Mouse (Mus musculus) forebrain, postnatal 0 days (tissue): ENCODE data around the gene Tbc1d12. TPM values are rescaled to one million over a fixed set of nuclear protein-coding genes. Genes with fewer than 3 reads are reported as not detected.
A peak's percentile ranks its signal among the peaks of the same experiment; 100 is the strongest.
"Not testable (repeated sequence)": the region's sequence is repeated elsewhere in the genome, so short reads cannot be mapped to it uniquely, and the experiment has no call there.

ENCODE experiments used
- ATAC-seq: fragments of 200-750 bp; cut with Nextera tagmentation; 2 replicates; pipeline ENCODE4 v1.8.0; 2017; ENCODE audit warnings: mild to moderate bottlenecking, moderate library complexity
- DNase-seq: peaks from one replicate; pipeline ENCODE4 v3.0.0-alpha.2; 2015
- H3K27ac ChIP-seq: fragments of 300-500 bp; sonication (generic); 2 replicates; pipeline ENCODE4 v1.5.1; 2014; ENCODE audit warnings: low read depth, mild to moderate bottlenecking, antibody characterized with exemption, low read length, moderate library complexity, mixed read lengths
- H3K27me3 ChIP-seq: fragments of 300-500 bp; sonication (generic); 2 replicates; pipeline ENCODE4 v1.6.1; 2014; ENCODE audit warnings: mild to moderate bottlenecking, low read length, mixed read lengths; ENCODE audit not compliant: insufficient read depth
- H3K36me3 ChIP-seq: fragments of 300-500 bp; sonication (generic); 2 replicates; pipeline ENCODE4 v1.6.1; 2014; ENCODE audit warnings: mild to moderate bottlenecking, moderate library complexity; ENCODE audit not compliant: insufficient read depth
- H3K4me1 ChIP-seq: fragments of 300-500 bp; sonication (generic); 2 replicates; pipeline ENCODE4 v1.6.1; 2014; ENCODE audit warnings: antibody characterized with exemption; ENCODE audit not compliant: insufficient read depth
- H3K4me2 ChIP-seq: fragments of 300-500 bp; sonication (generic); 2 replicates; pipeline ENCODE4 v1.6.1; 2014; ENCODE audit warnings: low read depth, mild to moderate bottlenecking, moderate library complexity
- H3K4me3 ChIP-seq: fragments of 300-500 bp; sonication (generic); 2 replicates; pipeline ENCODE4 v1.5.1; 2014; ENCODE audit warnings: low read depth, low read length, mixed read lengths
- H3K9ac ChIP-seq: fragments of 300-500 bp; sonication (generic); 2 replicates; pipeline ENCODE4 v1.6.1; 2014; ENCODE audit warnings: mild to moderate bottlenecking
- H3K9me3 ChIP-seq: fragments of 300-500 bp; sonication (generic); 2 replicates; pipeline ENCODE4 v1.6.1; 2016; ENCODE audit warnings: low read length
- CTCF ChIP-seq: sonication (generic); IDR thresholded peaks from 2 replicates; pipeline ENCODE4 v1.5.1; 2016; ENCODE audit warnings: antibody characterized with exemption, control low read depth, low read depth
- whole genome bisulfite sequencing: fragments of 180-500 bp; shearing (Covaris S2); extraction: QIAGEN DNeasy Blood & Tissue Kit; methylation state at CpG from one replicate; pipeline ENCODE4 v1.1.7; 2014; 5-methylcytosine and 5-hydroxymethylcytosine counted together
- polyA plus RNA-seq: library from polyadenylated mRNA; unstranded; fragments of >200 nt; fragmentation: Nextera tagmentation; extraction: Ambion mirVana; gene quantifications from 2 replicates; pipeline ENCODE4 v1.2.1, GENCODE M21; 2015
- total RNA-seq: library from RNA; depleted of rRNA; stranded (reverse); fragments of >200 nt; gene quantifications from 2 replicates; pipeline ENCODE4 v1.2.3, GENCODE M21; 2014

The Tbc1d12 gene
- total and polyA plus RNA-seq, 2 experiments from 2014 or later: 5.2 to 34.2 TPM

DNA sequence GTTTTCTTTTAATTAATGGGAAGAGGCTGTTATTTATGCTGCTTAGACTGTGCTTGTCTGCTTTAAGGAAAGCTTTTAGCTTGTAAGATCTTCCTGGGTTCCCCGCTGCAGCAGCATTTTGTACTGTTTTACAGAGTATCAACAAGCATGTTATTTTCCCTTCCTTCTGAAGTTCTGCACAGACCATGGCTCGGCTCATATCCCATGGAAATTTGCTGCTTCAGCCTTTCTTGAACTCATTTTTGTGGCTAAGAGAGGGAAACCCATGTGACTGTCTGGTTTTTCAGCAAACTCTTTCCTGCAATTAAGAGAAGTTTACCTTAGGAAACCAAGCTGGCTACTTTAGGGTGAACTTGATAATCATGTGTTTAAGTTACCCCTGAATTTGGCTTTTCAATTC lies 10.0 kb downstream of the Tbc1d12 start:
- WGBS: 79% methylated on average over 2 of the region's 2 CpGs
- ATAC-seq: no peak

GRCm38 (mm10) chr19:38858224-38858623 lies 21.8 kb downstream of the Tbc1d12 start:
- Histone ChIP-seq H3K9ac (no peak overlapping the region), H3K36me3 (no peaks in the 10 kb centered on the region; the same call in 1 of the 2 replicates), H3K4me3 (no peak overlapping the region), H3K27me3 (no peaks in the 10 kb centered on the region), H3K9me3 (no peaks in the 10 kb centered on the region), H3K27ac (no peak overlapping the region), H3K4me2 (no peak overlapping the region), H3K4me1 (no peaks in the 10 kb centered on the region)
- WGBS: 98% methylated on average over 3 of the region's 3 CpGs
- DNase-seq: no peak
- ATAC-seq: no peak
- TF ChIP-seq CTCF: no peak

More for the DNA sequence above, 10.0 kb downstream of the Tbc1d12 start:
- Histone ChIP-seq H3K4me1 (no peaks in the 10 kb centered on the region), H3K9me3 (no peaks in the 10 kb centered on the region), H3K27ac (no peak overlapping the region), H3K36me3 (no peaks in the 10 kb centered on the region), H3K27me3 (no peaks in the 10 kb centered on the region), H3K9ac (no peak overlapping the region), H3K4me3 (no peak overlapping the region), H3K4me2 (no peak overlapping the region)
- no peak for TF ChIP-seq CTCF
- DNase-seq: no peak

DNA sequence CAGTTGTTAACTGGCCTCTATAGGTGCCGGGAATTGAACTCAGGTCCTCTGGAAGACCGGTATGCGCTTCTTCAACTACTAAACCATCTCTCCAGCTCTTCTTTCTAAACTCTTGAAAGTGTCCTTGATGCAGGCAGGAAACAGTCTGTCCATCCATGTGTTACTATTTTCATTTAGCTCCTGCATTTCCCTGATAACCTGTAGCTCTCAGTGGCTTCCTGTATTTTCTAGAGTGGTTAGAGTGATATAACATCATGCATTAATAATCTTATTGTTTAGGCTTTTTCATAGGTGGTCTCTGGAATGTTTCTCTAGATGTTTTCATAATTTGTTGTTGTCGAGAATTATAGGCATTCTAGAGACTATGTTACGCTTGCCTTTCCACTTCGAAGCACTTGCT lies 26.1 kb downstream of the Tbc1d12 start:
- Histone ChIP-seq H3K4me3 (no peak overlapping the region), H3K9ac (no peak overlapping the region), H3K36me3 (no peaks in the 10 kb centered on the region), H3K9me3 (no peaks in the 10 kb centered on the region), H3K27me3 (no peaks in the 10 kb centered on the region), H3K4me2 (no peak overlapping the region), H3K27ac (no peak overlapping the region), H3K4me1 (no peaks in the 10 kb centered on the region)
- DNase-seq (no peak), ATAC-seq (no peak)
- 94% methylated on average over 6 of the region's 6 CpGs for WGBS
- TF ChIP-seq CTCF: no peak

- H3K27ac ChIP-seq, DNase-seq, H3K4me1 ChIP-seq, H3K27me3 ChIP-seq, H3K4me2 ChIP-seq, H3K9me3 ChIP-seq, H3K9ac ChIP-seq, ATAC-seq, H3K36me3 ChIP-seq, H3K4me3 ChIP-seq: not testable (repeated sequence)
- WGBS: 87% methylated on average over 1 of the region's 8 CpGs
These were observed 38.4 kb downstream of the Tbc1d12 start for GRCm38 (mm10) chr19:38874825-38875224.

GRCm38 (mm10) chr19:38880300-38880699 lies 43.9 kb downstream of the Tbc1d12 start:
- H3K9ac ChIP-seq: no peak overlapping the region
- DNase-seq (no peak), ATAC-seq (no peak)
- H3K36me3 ChIP-seq: peaks cover 9% of the 10 kb centered on the region; the same call in 1 of the 2 replicates
- H3K4me3 ChIP-seq: no peak overlapping the region
- no peaks in the 10 kb centered on the region for H3K4me1 ChIP-seq
- no peak overlapping the region for H3K4me2 ChIP-seq
- TF ChIP-seq CTCF: peak; percentile 30; the same call in 1 of the 2 replicates
- no peaks in the 10 kb centered on the region for H3K27me3 ChIP-seq
- no peaks in the 10 kb centered on the region for H3K9me3 ChIP-seq
- H3K27ac ChIP-seq: no peak overlapping the region

- Histone ChIP-seq H3K9ac (no peak overlapping the region), H3K36me3 (peaks cover 5% of the 10 kb centered on the region; the same call in 1 of the 2 replicates), H3K4me1 (no peaks in the 10 kb centered on the region), H3K9me3 (no peaks in the 10 kb centered on the region), H3K27me3 (no peaks in the 10 kb centered on the region), H3K27ac (no peak overlapping the region), H3K4me2 (no peak overlapping the region), H3K4me3 (no peak overlapping the region)
- peak; percentile 55 for DNase-seq
- 48% methylated on average over 12 of the region's 12 CpGs for WGBS
- ATAC-seq: peak; percentile 60; the same call in 1 of the 2 replicates
- TF ChIP-seq CTCF: peak; percentile 40; the same call in 1 of the 2 replicates
These were observed 65.1 kb downstream of the Tbc1d12 start for GRCm38 (mm10) chr19:38901146-38902135.

GRCm38 (mm10) chr19:38902501-38902900 lies 66.1 kb downstream of the Tbc1d12 start:
- Histone ChIP-seq H3K4me3 (no peak overlapping the region), H3K4me1 (no peaks in the 10 kb centered on the region), H3K27me3 (no peaks in the 10 kb centered on the region), H3K36me3 (peaks cover 5% of the 10 kb centered on the region; the same call in 1 of the 2 replicates), H3K9me3 (no peaks in the 10 kb centered on the region), H3K27ac (no peak overlapping the region), H3K9ac (no peak overlapping the region), H3K4me2 (no peak overlapping the region)
- ATAC-seq (no peak), DNase-seq (no peak)
- TF ChIP-seq CTCF: no peak
- WGBS: 94% methylated on average over 5 of the region's 5 CpGs
